Mouse (Mus musculus) c-Kit-positive CD71-positive TER-119-negative erythroid progenitor cells, embryonic 14.5 days (primary cell): ENCODE measurements around the gene C2cd5.

ENCODE experiments used
- DNase-seq: peaks from one replicate; pipeline ENCODE4 v3.0.0-alpha.2; 2013; ENCODE audit warnings: low read depth

The C2cd5 gene

GRCm38 (mm10) chr6:143115505-143115904 lies 15.6 kb upstream of the C2cd5 start:
- DNase-seq, result no peak

- no peak for DNase-seq
Measured at GRCm38 (mm10) chr6:143115011-143115445, 15.1 kb upstream of the C2cd5 start.

GRCm38 (mm10) chr6:143114556-143114955 lies 14.6 kb upstream of the C2cd5 start:
- DNase-seq, result no peak

DNA sequence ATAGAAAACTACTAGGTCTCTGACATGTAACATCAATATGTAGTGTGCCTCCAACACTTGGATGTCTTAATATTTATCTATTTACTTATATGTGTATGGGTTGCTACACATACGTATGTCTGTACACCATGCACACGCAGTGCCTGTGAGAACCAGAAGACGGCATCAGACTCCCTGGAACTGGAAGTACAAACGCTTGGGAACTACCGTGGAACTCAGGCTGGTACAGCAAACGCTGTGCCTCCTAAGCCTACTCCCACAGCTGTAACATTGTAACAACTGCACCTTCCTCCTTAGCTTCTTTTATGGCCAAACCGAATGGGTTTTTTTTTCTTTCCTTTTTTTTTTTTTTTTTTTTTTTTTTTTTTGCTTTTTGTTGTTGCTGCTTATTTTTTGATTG lies 10.4 kb upstream of the C2cd5 start:
- DNase-seq, result no peak

DNA sequence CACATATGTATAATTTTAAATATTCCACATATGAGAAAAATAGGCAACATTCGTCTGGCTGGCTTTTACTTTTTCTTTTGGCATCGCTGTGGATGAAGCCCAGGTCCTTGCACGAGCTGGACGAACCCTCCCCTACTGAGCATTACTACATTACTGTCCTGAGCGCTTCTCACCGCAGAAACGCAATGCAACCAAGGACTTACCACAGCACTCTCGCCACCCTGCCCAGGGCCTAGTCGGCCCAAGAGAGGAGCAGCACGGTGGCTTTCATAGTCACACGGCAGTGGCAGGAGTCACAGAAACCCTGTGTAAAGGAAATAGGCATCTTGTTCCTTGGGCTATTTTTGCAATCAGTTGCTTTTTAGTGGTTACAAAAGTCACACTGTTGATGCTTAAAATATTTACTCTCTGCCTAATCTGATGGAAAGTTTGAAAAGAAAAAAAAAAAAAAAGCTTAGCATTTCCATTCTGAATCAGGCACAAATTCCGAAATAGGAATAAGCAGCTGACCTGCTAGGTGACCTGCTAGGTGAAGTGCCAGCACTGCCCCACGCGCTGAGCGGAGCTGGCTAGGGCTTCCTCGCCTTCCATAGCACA lies 9.8 kb upstream of the C2cd5 start:
- no peak for DNase-seq

DNA sequence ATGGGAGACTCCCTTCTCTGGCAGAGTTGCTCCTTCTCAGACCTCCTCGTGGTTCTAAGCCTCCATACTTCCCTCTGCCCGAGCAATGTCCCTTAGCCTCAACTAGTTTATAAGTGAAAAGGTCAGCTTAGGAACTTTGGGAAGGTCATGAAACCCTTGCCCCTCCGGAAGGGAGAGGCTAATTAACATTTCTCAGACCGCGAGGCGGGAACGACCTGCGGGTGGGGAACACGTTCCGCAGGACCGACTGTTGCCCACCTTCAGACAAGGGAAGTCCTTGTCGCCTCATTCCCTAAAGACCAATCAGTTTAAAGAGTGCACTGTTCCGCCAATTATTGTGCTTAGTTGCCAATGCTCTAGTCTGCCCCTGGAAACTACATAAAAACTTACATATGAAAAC lies 8.1 kb upstream of the C2cd5 start:
- no peak for DNase-seq

GRCm38 (mm10) chr6:143107611-143108010 lies 7.7 kb upstream of the C2cd5 start:
- DNase-seq, result no peak

- DNase-seq, result no peak
Measured at GRCm38 (mm10) chr6:143105766-143106165, 5.8 kb upstream of the C2cd5 start.

DNA sequence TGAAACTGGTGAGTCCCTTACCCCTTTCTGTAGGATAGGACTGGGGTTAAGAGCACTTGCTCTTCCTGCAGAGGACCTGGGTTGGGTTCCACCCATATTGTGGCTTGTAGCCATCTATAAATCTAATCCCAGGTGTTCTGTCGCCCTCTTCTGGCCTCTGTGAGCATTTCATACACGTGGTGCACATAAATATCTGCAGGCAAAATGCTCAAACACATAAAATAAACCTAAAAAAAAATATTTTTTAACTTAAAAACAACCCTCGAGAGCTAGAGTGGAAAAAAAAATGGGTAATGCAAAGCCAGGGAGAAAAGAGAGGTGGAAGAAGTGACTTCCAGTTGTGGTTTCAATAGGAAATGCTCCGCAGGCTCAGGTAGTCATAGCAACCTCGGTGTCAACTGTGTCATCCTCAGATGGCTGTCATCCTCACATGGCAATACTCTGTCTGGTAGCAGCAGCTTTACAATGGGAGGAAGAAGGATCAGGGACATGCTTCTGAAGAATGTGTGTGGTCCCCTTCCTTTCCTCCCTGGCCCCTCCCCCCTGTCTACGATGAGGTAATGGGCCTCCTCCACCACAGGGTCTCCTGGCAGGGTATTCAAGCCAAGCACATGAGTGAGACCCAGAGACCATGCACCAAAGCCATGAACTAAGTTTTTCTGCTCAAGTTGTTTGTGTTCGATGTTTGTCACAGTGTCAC lies 4.2 kb upstream of the C2cd5 start:
- DNase-seq, result no peak

DNA sequence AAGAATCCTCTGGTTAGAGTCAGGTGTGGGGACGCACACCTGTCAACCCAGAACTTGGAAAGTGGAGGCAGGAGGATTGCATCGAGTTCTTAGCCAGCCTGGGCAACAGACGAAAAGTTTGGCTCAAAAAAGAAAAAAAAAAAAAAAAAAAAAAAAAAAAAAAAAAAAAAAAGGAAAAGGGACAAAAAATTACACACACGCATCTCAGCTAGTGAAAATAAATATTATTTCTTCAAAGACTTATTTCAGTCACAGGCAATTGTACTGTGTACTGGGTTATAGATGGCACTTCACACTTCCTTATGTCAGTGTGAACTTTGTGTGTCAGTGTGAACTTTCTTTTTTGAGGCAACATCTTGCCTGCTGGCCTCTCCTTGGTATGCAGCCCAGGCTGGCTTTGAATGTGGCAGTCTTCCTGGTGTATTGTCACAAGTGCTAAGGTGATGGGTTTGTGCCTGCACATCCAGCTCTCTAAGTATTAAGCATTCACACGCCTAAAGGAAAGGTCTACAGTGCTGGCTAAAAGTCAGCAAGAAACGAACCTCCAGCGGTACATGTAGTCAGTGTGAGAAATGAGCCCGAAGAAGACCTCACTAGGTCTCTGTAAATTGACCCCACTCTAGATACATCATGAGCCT lies 656 bp upstream of the C2cd5 start:
- no peak for DNase-seq

DNA sequence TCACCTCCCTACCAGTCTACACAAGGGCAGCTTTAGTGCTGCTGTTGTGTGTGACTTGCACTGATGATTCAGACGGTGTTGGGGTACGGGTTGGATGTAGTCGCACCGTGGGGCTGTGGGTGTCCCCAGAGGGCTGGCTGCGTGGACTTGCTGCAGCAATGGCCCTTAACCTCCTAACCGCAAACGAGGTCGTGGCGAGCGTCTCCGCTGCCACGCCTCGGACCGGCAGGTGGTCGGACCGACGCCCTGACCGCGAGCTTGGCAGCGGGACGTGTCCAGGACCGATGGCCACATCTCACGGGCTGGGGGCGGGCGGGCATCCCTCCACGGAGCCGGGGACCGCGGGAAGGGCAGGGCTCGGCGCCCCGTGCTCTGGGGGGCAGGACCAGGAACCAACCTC lies 660 bp downstream of the C2cd5 start:
- DNase-seq, result no peak

DNA sequence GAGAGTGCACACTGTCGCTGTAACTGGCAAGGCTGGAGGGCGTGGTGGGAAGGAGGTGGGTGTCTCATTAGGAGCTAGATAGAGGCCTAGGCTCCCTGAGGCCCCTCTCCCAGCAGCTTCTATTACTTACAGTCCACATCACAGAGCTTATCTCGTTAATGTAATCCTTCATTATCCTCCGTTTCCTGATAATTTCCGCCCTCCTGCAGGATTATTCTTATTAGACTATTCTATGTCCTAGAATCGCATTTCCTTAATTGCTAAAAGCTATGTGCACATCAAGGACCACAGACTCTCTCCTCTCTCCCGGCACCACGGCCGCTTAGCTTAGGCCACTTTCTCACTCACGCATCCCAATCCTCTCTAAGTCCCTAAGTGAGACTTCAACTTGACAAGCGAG lies 4.8 kb downstream of the C2cd5 start:
- DNase-seq, result no peak

DNA sequence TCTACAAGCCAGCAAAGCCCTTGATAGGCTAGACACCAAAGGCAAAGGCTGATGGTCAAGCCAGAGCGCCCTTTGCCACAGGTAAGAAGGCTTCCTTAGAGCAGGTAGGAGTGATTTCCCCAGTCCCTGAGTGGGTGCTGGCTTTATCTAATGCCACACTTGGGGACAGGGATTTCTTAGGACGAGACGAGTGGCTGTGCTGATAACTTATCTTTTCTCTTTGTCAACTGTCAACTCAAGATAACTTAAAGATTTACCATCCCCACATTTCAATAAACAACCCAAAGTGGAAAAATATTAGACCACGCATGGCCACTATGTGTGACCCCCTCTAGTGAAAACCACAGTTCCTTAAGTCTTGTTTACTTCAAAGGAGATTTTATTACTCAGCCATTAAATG lies 7.1 kb downstream of the C2cd5 start:
- no peak for DNase-seq

DNA sequence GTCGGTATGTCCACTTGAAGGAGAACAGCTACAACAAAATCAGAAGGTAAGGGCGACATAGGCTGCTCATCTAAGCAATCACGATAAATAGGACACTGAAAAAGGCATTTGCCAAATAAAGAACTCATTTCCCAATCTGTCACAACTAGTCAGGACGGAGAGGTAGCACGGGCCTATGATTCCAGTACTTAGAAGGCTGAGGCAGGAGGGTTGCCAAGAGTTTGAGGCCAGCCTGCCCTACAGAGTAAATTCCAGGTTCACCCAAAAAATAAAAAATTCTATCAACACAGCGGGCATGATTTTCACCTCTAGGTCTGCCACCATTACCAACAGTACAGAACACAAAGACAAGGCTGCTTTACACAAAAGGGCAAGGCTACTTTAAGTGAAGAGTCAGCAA lies 8.9 kb downstream of the C2cd5 start:
- DNase-seq, result no peak

GRCm38 (mm10) chr6:143087332-143087731 lies 12.6 kb downstream of the C2cd5 start:
- DNase-seq, result no peak

GRCm38 (mm10) chr6:143085898-143086297 lies 14.0 kb downstream of the C2cd5 start:
- no peak for DNase-seq

GRCm38 (mm10) chr6:143084314-143085025 lies 15.5 kb downstream of the C2cd5 start:
- no peak for DNase-seq

DNA sequence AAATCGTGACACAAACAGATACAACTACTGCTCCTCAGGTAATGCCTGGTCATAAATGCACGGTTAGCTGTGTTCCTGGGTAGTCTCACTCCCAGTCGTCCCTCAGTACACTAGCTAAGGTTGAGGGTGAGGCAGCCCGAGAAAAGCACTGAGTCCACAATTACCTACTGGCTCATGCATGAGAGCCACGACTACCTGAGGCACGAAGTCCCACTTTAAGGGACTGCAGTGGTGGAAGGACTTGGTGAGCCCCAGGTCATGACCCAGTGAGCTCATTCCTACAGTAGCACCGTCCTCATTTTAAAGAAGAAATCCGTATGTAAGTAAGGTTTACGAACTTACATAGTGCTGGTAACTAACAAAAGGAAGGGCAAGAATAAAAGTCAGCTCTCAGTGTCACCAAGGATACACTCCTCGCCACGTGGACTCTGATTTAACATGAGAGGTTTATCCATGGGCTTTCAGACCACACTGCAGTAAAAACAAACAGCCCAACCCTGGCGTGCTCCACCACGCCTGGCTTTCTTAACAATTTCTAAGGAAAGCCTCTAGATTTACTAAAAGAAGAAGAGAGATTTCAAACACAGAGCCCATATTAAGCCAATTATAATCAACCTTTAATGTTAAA lies 18.3 kb downstream of the C2cd5 start:
- DNase-seq, result no peak

DNA sequence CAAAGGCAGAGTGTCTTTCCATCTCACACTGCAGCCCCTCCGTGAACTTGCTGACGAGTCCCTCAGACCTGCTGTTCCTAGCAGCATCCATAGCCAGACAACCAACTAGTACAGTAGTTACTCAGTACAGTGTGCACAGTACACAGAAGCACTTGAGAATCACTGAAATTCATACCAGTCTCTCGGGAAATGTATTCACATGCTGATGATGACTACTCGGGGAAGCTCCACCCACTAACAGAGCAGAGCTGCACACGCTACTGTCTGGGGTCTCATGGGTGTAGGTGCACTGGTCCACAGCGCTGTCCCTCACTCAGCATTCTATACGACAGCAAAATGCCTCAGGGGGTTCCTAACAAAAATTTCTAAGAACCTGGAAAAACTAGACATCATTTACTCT lies 19.2 kb downstream of the C2cd5 start:
- DNase-seq, result no peak

DNA sequence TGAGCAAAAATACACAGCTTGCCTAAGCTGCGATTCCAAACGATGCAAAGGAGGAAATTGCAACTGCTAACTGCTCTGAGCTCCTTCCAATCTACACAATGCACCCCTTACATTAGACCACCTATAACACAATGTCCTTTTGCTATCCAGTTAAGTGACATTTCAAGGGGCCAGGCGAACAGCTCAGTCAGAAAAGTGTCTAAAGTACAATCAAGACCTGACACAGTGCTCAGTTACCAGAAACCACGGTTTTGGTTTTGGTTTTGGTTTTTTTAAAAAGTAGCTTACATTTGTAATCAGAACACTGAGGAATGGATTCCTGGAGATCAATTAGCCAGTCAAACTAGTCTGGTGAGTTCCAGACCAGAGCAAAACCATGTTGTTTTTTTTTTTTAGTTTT lies 20.8 kb downstream of the C2cd5 start:
- DNase-seq, result no peak

DNA sequence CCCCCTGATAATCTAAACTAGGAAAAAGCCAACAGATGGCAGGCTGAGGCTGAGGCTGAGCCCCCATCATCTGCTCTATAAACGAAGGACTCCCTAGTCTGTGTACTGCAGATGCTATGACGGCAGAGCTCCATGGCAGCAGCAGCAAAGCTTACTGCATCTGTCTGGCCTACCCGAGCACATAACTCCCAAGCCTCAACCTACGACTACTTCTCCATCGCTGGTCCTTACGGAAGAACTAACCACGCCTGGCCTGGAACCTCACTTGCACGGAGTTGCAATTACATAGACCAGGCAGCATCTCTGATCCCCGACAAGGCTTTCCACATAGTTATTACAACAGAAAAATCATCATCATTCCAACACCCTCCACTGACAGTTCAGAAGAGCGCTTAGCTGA lies 23.5 kb downstream of the C2cd5 start:
- no peak for DNase-seq

GRCm38 (mm10) chr6:143073914-143074313 lies 26.0 kb downstream of the C2cd5 start:
- no peak for DNase-seq

GRCm38 (mm10) chr6:143073476-143073875 lies 26.5 kb downstream of the C2cd5 start:
- no peak for DNase-seq
